Mouse (Mus musculus): ENCODE measurements around the gene Sac3d1.

The Sac3d1 gene

DNA sequence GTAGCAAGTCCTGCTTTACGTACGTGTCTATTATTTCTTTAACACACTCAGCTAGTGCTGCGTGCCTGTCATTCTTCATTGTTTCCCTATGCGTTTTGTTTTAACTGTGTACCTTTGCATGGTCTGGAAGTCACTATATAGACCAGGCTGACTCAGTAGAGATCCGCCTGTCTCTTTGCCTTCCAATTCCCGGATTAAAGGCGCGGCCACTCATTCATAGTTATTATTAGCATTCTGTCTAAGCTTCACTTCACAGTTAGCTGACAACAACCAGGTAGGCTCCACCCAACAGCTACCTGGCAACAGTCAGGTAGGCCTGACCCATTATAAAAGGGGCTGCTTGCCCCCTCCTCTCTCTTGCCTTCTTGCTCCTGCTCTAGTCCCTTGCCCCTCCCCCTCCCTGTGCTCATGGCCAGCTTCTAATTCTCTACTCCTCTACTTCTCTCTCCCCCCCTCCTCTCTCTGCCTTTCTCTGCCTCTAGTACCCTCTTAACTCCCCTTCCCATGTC is 281 bp upstream of the Sac3d1 start:
- DNase-seq (ENCODE audit: low spot score) = no peak

DNA sequence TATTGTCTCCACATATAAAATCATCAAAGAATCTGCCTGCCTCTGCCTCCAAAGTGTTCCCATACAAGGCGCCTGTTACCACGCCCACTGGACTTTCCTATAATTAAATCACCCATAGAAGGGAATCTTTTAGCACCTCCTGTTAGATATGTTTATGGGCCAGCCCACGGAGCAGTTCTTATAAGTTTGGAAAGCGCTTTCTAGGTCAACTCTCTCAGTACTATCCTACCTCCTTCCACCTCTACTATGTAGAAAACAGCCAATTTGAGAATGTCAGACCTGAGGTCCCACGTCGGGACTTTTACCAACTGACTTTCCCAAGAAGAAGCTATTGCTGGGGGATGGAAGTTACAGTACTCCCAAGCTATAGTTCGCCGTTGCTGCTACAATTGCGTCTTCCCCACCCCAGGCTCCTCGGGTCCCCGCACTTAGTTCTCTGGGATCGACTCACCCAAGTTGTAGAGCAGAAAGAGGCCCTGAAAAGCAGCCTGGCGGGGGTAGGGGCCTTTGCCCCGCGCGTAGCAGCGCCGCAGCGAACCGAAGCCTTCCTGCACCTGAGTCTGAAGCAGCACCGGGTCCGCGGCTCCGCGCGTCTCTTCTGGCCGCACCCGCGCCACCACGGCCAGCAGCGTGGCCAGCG is 984 bp downstream of the Sac3d1 start:
- DNase-seq (ENCODE audit: low spot score) = no peak

DNA sequence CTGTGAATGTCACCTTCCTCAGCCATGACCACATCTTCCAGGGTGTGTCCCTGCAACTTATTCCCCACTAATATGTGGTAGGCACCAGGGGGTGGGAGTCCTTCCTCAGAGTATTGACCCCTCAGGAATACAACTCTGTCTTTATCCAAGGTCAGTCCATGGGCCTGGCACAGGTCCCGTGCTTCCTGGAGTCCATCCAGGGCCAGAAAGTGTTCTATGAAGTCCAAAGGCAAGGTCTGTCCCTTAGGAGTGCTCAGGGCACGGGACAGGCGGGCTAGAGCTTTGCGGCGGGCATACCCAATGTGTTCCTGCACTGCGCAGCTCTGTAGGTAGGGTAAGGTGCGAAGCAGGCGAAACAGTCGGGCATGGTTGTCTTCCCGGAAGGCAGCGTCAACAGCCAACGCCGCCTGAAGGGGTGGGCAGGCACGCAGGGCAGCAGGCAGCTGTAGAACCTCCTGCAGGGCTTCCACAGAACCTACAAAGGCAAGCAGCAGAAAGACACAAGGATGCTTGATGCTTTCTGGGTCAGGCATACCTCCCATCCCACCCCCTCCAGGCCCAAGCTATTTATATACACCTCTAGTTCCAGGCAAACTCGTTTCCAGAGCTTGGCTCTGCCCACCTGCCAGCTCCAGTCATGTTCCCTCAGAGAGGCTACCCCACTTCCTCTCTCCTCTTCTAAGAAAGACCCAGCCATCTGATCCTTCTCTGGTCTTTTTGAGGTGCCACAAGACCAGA is 2.2 kb downstream of the Sac3d1 start:
- DNase-seq (ENCODE audit: low spot score) = no peak

DNA sequence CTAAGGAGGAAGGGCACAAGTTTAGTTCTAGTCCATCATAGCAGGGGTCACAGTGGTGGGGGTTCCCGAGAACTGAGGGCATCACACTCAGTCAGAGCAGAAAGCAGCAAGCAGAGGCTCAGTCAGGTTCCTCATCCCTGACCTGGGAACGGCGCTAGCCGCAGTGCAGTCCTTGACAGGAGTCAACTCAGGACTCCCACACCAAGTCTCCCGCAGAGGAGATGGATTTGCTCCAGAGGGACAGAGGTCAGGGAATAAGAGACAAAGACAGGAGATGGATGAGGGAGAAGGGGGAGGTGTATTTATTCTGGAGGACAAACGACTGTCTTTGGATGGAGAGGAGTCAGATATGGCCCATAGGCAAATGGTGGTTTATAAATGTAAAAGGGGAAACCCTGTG is 5.3 kb downstream of the Sac3d1 start:
- DNase-seq (ENCODE audit: low spot score) = no peak

DNA sequence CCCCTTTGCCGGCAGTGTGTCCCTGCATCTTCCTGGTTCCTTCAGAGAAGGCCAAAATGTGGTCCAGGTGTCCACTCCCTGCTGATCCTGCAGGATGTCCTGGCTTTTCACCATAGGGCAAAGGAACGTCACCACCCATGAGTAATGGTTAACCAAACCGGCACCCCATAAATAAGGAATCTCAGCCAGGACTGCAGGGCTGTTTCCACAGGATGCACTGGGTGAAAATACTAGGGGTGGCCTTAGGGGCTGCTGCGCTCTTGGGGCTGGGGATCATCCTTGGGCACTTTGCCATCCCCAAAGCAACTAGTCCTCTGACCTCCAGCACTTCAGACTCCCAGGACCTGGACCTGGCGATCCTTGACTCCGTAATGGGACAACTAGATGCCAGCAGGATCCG is 12.9 kb downstream of the Sac3d1 start, which contains the start of gene Naaladl1:
Gene Naaladl1 (plus strand): TSS at position 197 of the 400 bp plus-strand sequence.
- no peak for DNase-seq (ENCODE audit: low spot score)

DNA sequence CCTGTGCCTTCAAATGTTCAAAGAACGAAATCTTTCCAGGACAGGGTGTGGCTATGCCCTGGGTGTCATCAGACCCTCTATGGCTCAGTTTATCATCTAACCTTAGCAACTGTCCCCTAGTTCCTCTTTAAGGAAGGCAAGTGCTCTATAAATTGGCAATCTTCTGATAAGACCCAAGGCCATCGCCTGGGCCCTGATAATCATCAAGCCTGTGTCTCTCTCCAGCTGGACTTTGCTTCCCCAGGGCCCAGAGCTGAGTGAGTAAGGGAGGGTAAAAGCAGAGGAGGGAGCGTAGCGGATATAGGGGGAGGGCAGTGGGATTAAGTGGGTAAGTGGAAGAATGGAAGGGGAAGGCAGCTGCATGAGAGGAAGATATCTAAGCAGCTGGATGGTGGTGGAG is 14.0 kb downstream of the Sac3d1 start:
- DNase-seq (ENCODE audit: low spot score) = no peak

DNA sequence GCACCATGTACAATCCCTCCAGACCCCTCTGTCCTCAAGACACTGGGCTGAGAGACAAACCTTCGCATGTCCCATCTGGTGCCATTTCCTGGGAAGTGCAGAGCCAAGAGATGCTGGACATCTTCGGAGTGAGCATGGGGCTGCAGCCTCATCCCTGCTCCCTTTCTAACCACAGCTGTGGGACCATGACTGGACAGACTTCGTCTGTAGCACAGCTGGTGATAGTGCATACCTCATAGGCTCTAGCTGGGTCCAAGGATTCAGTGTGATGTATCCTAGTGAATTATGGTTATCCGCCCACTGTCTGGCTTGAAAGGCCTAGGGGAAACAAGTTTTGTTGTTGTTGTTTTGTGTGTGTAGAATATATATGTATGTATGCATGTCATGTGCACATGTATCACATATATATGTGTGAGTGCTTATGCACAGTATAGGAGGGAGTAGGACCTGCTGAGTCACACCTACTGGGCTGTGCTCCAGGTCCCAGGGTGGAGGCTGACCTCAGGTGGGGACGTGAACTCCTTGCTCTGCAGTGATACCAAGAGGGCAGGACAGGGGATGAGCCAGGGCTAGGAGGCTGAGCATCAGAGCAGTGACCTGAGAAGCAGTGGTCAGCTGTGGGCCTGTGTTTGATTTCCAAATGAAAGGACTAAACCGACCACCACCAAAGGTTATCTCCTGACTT is 16.1 kb downstream of the Sac3d1 start:
- DNase-seq (ENCODE audit: low spot score) = peak; percentile 76

DNA sequence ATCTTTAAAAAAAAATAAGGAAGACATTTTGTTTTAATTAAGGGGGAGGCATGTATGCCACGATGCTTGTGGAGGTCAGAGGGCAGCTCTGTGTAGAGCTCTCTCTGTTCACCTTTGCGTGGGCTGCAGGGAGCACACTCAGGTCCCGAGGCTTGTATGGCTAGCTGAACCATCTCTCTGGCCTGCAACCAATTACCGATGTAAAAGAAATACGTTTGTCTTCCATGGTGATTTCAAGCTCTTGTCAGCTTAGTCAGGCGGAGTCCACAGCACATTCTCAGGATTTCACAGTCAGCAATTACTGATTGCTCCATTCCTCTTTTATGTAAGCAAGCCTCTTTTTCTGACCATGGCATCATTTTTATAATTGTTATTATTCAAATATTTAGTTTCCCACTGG is 17.3 kb downstream of the Sac3d1 start:
- no peak for DNase-seq (ENCODE audit: low spot score)

DNA sequence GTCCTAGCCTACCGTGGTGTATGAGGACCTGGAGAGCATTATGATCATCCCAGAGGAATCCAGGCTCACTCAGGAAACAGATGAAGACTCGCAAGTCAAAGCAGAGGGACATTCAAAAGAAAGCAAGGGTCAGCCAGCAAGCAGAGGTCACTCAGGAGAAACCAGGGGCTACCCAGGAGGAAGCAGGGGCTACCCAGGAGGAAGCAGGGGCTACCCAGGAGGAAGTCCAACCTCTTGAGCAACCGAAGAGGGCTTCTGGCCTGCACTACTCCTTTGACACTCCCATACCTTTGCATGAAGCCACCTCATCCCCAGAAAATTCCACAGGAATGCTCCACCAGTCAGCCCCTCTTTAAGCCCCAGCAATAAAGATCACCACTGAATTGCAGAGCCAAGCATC is 20.6 kb downstream of the Sac3d1 start:
- DNase-seq (ENCODE audit: low spot score) = no peak

DNA sequence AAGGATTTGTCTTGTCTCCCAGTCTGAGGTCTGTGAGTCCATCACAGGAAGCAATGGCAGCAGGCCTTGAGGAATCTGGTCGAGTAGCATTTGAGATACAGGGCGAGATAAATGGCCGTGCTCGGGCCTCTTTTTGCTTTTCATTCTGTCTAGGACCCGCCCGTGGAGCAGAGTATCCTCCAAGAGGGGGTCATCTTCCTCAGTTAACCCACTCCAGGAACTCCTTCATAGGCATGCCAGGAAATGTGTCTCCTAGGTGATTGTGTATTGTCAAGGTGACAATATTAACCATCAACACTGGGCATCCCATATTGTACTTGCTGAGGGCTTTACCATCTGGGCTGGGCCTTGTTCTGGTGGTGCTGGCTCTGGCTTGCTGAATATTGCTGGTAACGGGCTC is 24.3 kb downstream of the Sac3d1 start, which contains the start of gene AC131692.1:
Gene AC131692.1 (plus strand): TSS at position 301 of the 400 bp plus-strand sequence.
- no peak for DNase-seq (ENCODE audit: low spot score)

DNA sequence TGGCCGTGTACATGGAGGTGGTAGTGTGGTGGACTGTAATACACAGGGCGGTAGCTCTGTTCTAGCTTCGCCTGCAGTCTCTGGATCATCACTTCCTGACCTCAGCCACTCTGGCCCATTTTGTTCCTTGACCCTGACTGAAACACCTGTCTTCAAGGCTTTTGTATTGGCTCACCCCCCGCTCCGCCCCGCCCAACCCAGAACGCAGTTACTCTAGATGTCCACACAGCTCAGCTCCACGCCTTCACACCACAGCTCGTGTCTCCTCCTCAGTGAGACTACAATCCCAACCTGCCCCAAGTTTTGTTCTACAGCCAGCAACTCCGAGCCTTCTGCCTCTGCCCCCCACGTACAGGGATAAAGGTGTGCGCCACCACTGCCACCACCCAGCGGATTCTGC is 29.6 kb downstream of the Sac3d1 start:
- DNase-seq (ENCODE audit: low spot score) = no peak

DNA sequence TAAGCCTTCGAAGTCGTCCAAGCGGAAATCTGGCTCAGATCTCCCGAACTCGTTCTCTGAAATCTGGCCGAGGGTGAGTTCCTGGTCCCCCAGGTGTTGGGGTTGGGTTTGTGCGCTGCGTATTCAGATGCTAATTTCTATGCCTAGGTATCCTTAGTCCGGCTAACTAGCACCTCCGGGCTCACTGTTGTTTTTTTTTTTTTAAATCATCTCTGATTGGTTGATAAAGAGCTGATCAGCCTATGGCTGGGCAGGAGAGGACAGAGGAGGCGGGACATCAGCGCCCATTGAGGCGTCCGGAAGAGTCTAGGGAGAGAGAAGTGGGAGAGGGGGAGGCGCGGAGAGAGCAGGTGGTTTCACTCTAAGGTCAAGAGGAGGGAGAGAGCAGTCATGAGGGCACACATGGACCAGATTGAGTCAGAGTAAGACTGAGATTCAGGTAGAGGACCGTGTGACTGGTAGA is 33.0 kb downstream of the Sac3d1 start:
- DNase-seq (ENCODE audit: low spot score) = peak; percentile 67

DNA sequence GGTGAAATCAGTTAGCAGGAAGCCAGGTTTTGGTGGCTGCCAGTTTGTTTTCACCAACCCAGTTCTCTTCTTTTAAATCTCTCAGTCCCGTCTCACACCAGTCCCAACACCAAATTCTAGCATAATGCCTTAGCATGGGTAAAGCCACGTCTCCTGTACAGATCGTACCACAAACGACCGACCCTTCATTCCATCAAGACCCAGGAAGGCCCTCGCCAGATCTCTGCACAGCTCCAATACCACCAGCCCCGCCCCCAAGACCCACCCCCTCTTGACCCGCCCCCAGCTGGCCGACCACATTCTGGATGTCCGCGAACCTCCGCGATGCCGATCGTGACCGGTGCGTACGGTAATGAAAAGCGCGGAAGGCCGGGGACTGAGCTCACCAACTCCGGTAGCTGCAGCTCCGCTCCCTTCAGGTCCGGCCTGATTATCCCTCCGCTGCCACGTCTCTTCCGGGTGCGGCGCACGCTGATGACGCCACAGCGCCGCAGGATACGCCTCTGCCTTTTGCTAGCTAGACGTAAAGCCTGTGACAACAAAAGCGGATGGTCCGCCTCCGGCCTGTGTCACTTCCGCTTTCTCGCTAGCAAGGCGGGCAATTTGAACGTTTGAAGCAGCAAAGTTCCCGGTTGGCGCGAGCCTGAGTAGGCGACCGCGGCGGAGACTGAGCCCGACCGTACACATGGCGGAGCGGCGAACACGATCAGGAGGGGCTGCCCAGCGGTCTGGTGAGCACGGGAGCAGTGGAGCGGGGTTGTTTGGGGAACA is 33.8 kb downstream of the Sac3d1 start, which contains the start of the genes Zfpl1 and Cdca5:
Gene Zfpl1 (minus strand): TSS at position 479 of the 771 bp plus-strand sequence.
Gene Cdca5 (plus strand): TSS at position 506 of the 771 bp plus-strand sequence.
- peak; percentile 94 for DNase-seq (ENCODE audit: low spot score)

DNA sequence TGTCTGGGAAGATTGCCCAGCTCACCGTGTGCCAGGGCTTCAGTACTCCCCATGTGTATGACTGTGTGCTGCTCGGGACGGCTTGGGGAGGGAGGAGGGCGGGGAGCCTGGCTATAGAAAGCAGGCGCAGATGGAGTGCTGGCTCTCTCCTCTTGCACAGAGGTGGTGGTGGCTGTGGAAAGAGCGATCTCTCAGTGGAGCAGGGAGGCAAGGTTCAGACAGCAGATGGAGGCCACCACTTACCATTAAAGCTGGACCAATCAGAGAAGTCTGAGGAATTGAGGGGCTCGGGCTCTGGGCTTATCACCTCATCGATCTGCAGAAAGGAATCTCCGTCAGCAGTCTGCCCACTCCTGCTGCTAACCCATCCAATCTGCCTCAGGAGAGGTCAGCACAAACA is 36.3 kb downstream of the Sac3d1 start, which contains the start of gene Gm28374:
Gene Gm28374 (minus strand): TSS at position 101 of the 400 bp plus-strand sequence.
- DNase-seq (ENCODE audit: low spot score) = no peak

DNA sequence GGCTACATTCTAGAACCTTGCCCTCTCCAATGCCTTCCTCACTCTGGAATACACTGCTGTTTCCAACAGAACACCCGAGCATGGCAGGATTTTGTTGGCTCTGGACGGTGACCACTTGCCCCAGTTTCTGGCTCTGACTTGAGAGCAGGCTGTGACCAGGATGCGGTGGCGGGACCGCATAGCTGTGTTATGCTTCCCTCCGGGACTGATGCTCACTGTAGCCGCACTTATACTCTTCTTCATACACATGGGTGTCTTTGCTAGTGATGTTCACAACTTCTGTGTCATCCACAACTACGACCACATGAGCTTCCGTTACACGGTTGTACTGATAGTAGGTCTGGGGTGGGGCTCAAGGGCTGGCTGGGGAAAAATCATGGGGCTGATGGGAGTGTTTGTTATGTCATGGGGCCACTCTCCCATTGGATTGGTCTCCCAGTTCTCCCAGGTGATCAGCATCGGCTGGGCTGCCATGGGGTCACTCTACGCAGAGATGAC is 38.4 kb downstream of the Sac3d1 start, which contains the start of gene Tmem262:
Gene Tmem262 (plus strand): TSS at position 51 of the 498 bp plus-strand sequence.
- no peak for DNase-seq (ENCODE audit: low spot score)

DNA sequence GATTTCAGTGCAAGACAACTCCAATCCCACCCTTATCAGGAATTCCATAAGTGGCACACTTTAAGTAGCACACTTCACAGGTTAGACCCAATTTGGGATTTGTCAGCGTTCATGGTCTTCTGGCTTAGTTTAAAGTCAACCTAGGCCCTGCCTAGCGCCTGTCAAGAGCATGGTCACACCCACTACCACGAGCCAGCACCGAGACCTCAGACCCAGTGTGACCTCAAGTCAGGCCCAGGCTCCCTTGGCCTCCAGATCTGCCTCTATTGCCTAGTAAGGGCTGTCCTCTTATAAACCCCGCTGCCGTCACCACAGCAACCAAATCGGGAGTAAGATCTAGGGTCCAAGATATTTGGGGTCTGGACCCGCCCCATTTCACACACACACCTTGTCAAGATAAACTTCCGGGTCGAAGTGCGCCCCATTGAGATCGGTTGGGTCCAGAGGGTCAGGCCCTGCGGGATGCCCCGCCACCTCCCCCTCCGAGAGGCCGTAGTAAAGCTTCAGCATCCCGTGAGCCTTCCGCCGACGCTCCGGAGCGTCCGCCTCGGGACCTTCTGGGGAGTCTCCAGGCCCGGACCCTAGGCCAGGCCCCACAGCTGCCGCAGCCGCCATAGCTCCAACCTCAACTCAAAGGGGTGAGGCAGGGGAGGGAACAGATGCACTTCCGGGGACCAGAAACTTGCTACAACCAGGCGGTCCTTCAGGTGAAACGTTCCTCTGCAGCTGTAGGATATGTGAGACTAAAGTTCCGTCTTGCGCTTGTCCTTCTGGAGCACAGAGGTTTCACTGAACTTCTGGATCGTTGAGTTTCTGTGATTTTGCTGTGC is 41.7 kb downstream of the Sac3d1 start, which contains the start of gene Vps51:
Gene Vps51 (minus strand): TSS at position 668 of the 830 bp plus-strand sequence.
- DNase-seq (ENCODE audit: low spot score) = peak; percentile 71

DNA sequence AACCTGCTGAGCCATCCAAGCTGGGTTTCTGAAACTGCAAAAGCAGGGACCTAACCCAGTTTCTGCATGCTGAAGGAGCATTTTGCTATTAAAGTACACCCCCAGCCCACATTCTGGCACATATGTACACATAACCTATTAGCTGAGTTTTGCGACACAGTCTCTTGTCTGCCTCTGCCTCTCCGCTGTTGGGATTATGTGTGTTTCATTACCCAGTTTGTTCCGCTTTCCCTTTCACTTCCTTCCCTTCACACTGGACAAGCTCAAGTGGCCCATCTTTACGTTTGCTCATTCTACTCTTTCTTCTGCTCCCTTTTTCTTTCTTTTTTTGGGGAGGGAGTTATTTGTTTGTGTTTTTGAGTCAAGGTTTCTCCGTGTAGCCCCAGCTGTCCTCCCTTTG is 44.6 kb downstream of the Sac3d1 start:
- DNase-seq (ENCODE audit: low spot score) = no peak

DNA sequence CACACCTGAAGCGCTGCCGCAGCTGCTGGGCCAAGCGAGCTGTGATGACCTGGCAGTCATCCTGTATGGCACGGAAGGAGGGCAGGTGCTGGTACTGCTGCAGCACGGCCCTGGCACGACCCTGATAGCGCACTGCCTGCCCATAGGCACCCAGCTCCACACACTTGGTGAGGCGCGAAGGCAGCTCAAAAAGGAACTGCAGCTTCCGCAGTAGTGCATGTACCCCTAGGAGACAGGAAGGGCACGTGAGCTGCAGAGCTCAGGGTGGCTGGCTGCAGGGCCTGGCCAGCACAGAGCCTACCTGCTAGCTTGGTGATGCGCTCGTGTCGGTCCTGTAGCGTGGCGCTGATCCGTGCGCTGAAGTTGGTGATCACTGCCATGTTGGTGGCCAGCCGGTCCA is 47.2 kb downstream of the Sac3d1 start:
- no peak for DNase-seq (ENCODE audit: low spot score)

DNA sequence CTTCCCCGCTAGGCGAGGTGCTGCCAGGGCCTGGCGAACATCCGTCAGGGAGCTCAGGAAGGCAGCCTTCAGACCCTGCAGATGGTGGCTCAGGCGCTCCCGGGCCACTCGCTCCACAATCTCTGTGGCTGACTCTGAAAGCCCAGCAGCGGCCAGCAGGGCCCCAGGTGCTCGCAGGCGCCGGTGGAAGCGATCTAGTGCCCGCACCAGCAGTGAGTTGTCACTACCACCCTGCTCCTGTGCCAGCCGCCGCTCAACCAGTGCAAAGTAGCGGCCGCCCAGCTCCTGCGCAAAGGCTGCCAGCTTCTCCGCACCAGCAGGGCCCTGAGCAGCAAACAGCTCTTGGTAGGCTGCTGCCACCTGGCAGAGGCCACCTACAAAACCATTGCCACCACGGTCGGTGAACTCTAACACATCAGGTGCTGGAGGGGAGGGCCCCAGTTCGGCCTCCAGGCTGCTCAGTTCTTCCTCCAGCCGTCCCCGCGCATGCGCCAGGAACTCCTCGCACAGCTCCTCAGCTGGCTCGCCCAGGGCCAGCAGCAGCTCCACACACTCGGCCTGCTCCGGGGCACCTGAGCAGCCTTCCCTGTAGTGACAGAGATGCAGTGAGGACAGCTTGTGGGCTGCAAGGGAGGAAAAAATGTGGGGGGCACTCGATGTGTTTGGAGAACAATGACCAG is 47.7 kb downstream of the Sac3d1 start:
- no peak for DNase-seq (ENCODE audit: low spot score)

DNA sequence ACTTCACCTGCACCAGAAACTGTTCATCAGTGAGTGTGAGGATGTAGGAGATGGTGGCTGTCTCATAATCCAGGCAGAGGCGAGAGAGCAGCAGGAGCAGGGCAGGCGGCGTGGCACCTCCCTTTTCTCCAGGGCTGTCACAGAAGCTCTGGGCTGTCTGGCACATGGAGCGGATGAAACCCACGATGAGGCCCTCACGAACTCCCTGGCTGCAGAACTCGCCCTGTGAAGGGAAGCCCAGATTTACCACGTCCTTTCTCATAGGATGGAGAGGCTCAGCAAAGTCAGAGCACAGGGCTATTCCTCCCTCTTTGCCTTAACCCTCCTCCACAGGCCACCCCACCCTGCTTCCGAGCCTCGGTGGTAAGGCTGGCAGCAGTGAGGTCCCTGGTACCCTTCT is 48.6 kb downstream of the Sac3d1 start:
- no peak for DNase-seq (ENCODE audit: low spot score)

Data from spleen, adult 12 weeks (tissue).